Mouse (Mus musculus): Measurements from ENCODE around the gene Zfp385b. TPM values are rescaled to one million over a fixed set of nuclear protein-coding genes. Genes with fewer than 3 reads are reported as not detected.
"Not testable (repeated sequence)": the region's sequence is repeated elsewhere in the genome, so short reads cannot be mapped to it uniquely, and the experiment has no call there.

The Zfp385b gene
- polyA plus RNA-seq, 1 experiment from 2014 or later, result 3.1 TPM

DNA sequence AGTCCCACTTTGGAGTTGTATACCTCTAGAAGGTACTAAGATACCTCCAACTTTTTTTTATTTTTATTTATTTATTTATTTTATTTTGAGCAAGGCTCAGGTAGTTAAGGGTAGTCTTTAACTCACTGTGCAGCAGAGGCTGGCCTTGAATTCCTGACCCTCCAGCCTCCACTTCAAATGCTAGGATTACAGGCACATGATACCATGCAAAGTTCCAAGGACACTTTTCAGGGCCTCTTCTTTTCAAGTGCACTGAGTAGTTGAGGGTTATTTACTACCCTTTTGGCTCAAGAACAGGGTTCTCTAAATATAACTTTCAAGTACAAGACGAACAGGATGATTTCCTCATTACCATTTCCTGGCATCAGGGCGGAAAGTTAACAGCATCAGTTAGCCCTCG is 365.7 kb downstream of the Zfp385b start:
- H3K9me3 ChIP-seq (replicated peaks), result no peaks in the 10 kb centered on the region
- DNase-seq (no peak), ATAC-seq (ENCODE audit: low read depth) (no peak)
- H3K27me3 ChIP-seq, result no peaks in the 10 kb centered on the region
- no peaks in the 10 kb centered on the region for H3K4me1 ChIP-seq (replicated peaks)
- H3K36me3 ChIP-seq, result no peaks in the 10 kb centered on the region
- H3K27ac ChIP-seq, result no peak overlapping the region
- WGBS (ENCODE audit: insufficient replicate concordance), result 16% methylated on average over 3 of the region's 3 CpGs
- no peak overlapping the region for H3K9ac ChIP-seq
- no peak overlapping the region for H3K4me2 ChIP-seq
- H3K4me3 ChIP-seq (replicated peaks), result no peak overlapping the region

DNA sequence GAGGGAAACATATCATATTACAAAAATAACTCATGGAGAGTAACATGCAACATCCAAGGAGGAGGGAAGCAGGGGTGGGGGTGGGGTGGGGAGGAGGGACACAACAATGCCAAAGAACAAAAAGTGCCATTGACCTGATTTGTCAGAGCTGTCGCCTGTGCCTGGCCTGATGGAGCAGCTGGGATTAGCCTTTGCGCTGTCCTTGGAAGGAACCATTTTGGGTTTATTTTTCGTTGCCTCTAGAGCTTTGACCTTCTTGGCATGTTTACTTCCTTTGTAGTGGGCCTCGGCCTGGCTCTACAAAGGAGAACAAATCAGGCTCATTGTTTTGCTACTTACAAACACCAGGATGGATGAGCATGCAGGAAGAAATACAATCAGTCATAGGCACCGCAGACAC is 369.4 kb downstream of the Zfp385b start:
- not testable (repeated sequence) for H3K4me1 ChIP-seq (replicated peaks); DNase-seq; ATAC-seq (ENCODE audit: low read depth); H3K9ac ChIP-seq; H3K4me3 ChIP-seq (replicated peaks); H3K9me3 ChIP-seq (replicated peaks); H3K36me3 ChIP-seq; H3K27me3 ChIP-seq; H3K27ac ChIP-seq; H3K4me2 ChIP-seq
- 67% methylated on average over 5 of the region's 5 CpGs for WGBS (ENCODE audit: insufficient replicate concordance)

DNA sequence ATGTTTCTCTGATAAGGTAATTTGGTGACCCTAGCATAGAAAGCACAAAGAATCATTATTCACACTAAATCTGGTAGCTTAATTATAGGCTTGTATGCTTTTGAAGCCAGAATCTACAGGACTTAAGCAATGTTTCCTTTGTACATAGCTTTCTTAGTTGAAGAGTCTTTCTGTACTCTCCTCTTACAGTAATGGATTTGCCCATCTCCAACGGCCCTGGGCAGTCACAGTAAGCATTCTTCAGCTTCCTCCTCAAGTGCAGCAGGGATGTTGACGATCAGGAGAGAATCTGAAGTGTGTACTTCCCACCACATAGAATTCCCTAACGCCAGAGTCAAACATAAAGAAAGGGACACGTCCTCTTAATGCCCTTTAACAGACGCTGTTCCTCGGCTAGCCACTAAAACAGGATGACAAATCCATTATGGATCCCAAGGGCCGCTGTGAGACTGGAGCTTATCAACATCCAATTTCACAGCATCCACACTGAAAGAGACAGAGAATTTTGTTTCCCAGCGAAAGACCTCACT is 370.4 kb downstream of the Zfp385b start:
- Histone ChIP-seq H3K9ac (no peak overlapping the region), H3K4me2 (no peak overlapping the region), H3K4me1 (replicated peaks) (no peaks in the 10 kb centered on the region), H3K27me3 (no peaks in the 10 kb centered on the region), H3K9me3 (replicated peaks) (no peaks in the 10 kb centered on the region), H3K36me3 (no peaks in the 10 kb centered on the region), H3K4me3 (replicated peaks) (no peak overlapping the region), H3K27ac (no peak overlapping the region)
- ATAC-seq (ENCODE audit: low read depth) (no peak), DNase-seq (no peak)
- 51% methylated on average over 8 of the region's 8 CpGs for WGBS (ENCODE audit: insufficient replicate concordance)

DNA sequence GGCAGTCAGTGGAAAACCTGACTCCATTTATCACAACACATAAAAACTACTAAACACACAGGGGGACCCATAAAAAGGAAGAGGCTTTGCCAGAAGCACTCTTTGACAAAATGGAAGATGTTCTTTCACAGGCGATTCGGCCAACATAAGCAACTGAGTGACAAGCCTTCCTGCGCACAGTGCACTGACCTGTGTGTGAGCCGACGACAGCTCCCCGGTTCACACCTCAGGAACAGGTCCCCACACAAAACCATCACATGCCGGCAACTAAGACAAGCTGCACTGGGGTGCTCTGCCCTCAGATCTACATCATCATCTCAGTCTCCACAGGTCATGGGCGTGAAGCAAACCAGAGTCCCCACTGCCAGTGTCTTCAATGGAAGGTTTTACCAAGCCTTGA is 375.2 kb downstream of the Zfp385b start:
- no peak overlapping the region for H3K9ac ChIP-seq
- no peak overlapping the region for H3K4me3 ChIP-seq (replicated peaks)
- ATAC-seq (ENCODE audit: low read depth) (no peak), DNase-seq (no peak)
- H3K4me1 ChIP-seq (replicated peaks), result no peaks in the 10 kb centered on the region
- no peaks in the 10 kb centered on the region for H3K27me3 ChIP-seq
- no peaks in the 10 kb centered on the region for H3K9me3 ChIP-seq (replicated peaks)
- 85% methylated on average over 8 of the region's 8 CpGs for WGBS (ENCODE audit: insufficient replicate concordance)
- no peaks in the 10 kb centered on the region for H3K36me3 ChIP-seq
- H3K4me2 ChIP-seq, result no peak overlapping the region
- no peak overlapping the region for H3K27ac ChIP-seq

DNA sequence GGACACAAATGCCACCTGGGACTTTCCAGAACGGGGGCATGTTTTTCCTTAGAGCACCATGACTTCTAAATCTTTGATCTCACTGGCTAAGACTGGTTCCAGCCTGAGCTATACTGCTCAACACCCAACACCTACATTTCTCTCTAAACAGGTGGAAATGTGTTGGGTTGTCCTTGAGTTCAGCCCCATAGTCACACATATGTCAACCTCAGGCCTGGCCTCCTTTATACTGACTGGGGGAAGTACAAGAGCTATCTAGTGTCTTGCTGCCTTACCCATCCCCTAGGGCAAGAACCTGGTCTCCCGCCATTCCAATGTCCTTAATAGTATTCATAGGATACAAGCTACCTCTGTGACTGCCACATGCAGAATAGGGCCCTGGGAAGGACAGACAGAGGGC is 378.8 kb downstream of the Zfp385b start:
- Histone ChIP-seq H3K27ac (no peak overlapping the region), H3K4me2 (no peak overlapping the region), H3K36me3 (no peaks in the 10 kb centered on the region), H3K9ac (no peak overlapping the region), H3K4me3 (replicated peaks) (no peak overlapping the region), H3K9me3 (replicated peaks) (no peaks in the 10 kb centered on the region), H3K27me3 (no peaks in the 10 kb centered on the region), H3K4me1 (replicated peaks) (no peaks in the 10 kb centered on the region)
- 61% methylated on average over 2 of the region's 2 CpGs for WGBS (ENCODE audit: insufficient replicate concordance)
- ATAC-seq (ENCODE audit: low read depth) (no peak), DNase-seq (no peak)

DNA sequence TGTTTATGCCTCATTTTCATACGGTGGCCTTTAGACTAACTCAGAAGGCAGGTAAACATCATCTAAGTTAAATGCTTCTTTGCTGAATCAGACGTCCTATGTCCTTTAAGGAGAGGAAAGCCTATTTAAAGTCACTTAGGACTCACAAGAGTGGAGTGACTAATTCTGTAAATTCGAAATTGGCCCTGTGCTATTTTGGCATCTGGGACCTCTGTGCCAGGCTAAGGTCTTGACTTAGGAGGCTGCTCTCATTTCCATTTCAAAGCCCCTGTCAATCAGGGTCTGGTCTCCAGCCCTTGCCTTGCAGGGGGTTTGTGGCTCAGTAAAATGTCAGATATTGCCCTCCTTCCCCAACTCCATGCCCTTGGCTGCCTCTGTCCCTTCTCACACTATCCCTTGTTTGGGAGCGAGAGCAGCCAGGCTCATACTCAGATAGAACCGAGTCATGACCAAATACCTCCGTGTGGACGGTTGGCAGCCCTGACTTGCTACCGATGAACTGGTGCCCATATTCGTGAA is 383.1 kb downstream of the Zfp385b start:
- H3K4me3 ChIP-seq (replicated peaks), result no peak overlapping the region
- ATAC-seq (ENCODE audit: low read depth) (no peak), DNase-seq (no peak)
- H3K9ac ChIP-seq, result no peak overlapping the region
- no peaks in the 10 kb centered on the region for H3K27me3 ChIP-seq
- no peak overlapping the region for H3K27ac ChIP-seq
- H3K4me1 ChIP-seq (replicated peaks), result no peaks in the 10 kb centered on the region
- no peaks in the 10 kb centered on the region for H3K9me3 ChIP-seq (replicated peaks)
- H3K4me2 ChIP-seq, result no peak overlapping the region
- 59% methylated on average over 9 of the region's 9 CpGs for whole genome bisulfite sequencing (ENCODE audit: insufficient replicate concordance)
- no peaks in the 10 kb centered on the region for H3K36me3 ChIP-seq

DNA sequence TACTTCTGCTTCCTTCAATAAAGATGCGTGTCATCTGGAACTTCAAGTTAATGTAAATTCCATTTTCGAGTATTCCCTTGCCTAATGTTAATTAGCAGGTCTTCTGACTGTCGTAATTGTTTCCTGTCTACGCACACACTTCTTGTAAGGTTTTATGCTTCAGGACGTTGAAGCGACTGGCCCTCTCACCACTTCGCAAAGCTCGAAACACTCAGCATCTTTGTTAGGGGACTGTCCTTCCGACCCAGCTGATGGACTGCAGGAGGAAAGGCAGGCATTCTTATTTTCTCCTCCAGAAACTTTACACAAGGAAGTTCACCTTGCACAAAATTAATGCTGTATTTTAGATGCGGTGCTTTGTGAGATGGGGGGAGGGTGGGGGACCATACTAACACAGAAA is 400.0 kb downstream of the Zfp385b start:
- no peak for DNase-seq
- no peaks in the 10 kb centered on the region for H3K27me3 ChIP-seq
- WGBS (ENCODE audit: insufficient replicate concordance), result 62% methylated on average over 10 of the region's 10 CpGs

DNA sequence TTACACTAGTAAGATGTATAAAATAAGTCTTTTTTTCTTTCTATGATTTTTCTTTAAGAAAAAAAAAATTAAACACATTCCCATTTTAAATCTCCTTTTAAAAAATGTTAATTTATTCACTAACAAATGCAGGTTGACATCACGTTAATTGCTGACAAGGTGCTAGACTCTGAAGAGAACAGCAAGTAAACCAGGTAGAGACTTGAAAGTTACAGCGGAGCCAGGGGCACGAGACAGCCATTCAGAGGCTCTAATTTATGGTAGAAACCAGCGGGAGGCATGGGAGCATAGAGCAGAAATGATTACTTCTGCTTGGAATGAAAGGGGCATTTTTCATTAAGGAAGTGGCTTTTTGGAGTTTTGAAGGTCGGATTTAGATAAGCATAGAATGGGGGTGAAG is 401.4 kb downstream of the Zfp385b start:
- no peaks in the 10 kb centered on the region for H3K4me1 ChIP-seq (replicated peaks)
- no peak overlapping the region for H3K9ac ChIP-seq
- no peak overlapping the region for H3K4me2 ChIP-seq
- H3K27ac ChIP-seq, result no peak overlapping the region
- no peak for DNase-seq
- 46% methylated on average over 5 of the region's 5 CpGs for WGBS (ENCODE audit: insufficient replicate concordance)
- no peak overlapping the region for H3K4me3 ChIP-seq (replicated peaks)
- no peaks in the 10 kb centered on the region for H3K36me3 ChIP-seq
- no peaks in the 10 kb centered on the region for H3K27me3 ChIP-seq
- ATAC-seq (ENCODE audit: low read depth), result no peak
- no peaks in the 10 kb centered on the region for H3K9me3 ChIP-seq (replicated peaks)

More for the DNA sequence above, 400.0 kb downstream of the Zfp385b start:
- Histone ChIP-seq H3K4me1 (replicated peaks) (no peaks in the 10 kb centered on the region), H3K9ac (no peak overlapping the region), H3K9me3 (replicated peaks) (no peaks in the 10 kb centered on the region), H3K4me2 (no peak overlapping the region), H3K27ac (no peak overlapping the region), H3K36me3 (no peaks in the 10 kb centered on the region), H3K4me3 (replicated peaks) (no peak overlapping the region)
- ATAC-seq (ENCODE audit: low read depth), result no peak

DNA sequence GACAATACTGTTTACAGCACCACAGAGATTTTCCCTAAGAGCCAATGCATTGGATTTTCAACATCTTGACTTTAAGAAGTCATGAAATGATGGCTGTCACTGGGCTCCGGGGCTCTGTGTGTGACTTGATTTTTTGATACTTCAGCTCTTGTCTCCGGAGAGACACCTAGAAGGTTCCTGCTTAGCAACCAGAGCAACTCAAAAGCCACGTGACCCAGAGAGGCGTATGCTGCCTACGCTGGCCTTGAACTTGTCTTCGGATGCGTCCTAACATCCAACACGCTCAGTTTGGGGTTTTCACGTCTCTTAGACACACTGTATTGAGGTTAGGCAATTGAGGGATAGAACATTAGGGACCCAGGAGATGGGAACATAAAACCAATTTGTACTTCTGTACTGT is 407.3 kb downstream of the Zfp385b start:
- no peaks in the 10 kb centered on the region for H3K9me3 ChIP-seq (replicated peaks)
- no peaks in the 10 kb centered on the region for H3K36me3 ChIP-seq
- no peaks in the 10 kb centered on the region for H3K27me3 ChIP-seq
- WGBS (ENCODE audit: insufficient replicate concordance), result 71% methylated on average over 9 of the region's 9 CpGs
- no peak overlapping the region for H3K4me3 ChIP-seq (replicated peaks)
- ATAC-seq (ENCODE audit: low read depth), result no peak
- H3K4me2 ChIP-seq, result no peak overlapping the region
- no peak overlapping the region for H3K27ac ChIP-seq
- no peaks in the 10 kb centered on the region for H3K4me1 ChIP-seq (replicated peaks)
- DNase-seq, result no peak
- no peak overlapping the region for H3K9ac ChIP-seq

DNA sequence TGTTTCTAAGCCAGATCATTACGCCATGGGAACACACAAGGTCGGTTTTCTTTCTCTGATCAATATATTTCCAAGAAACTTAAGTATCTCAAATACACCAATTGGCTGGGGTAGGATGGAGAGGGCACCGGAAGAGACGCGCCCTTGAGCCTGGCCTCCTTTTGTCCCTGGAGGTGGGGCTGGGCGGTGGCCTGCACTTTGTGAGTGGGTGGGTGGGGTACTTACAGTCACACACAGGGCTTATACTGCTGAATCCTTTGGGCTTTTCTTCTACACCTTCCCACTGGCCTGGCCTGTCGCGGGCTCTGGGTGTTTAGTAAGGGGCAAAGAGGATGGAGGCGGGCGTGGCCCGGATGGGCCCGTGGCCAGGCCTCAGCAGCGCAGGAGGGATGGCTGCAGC is 407.8 kb downstream of the Zfp385b start:
- H3K27me3 ChIP-seq, result no peaks in the 10 kb centered on the region
- H3K4me2 ChIP-seq, result no peak overlapping the region
- no peak overlapping the region for H3K27ac ChIP-seq
- H3K4me1 ChIP-seq (replicated peaks), result no peaks in the 10 kb centered on the region
- no peak overlapping the region for H3K4me3 ChIP-seq (replicated peaks)
- no peaks in the 10 kb centered on the region for H3K36me3 ChIP-seq
- DNase-seq (no peak), ATAC-seq (ENCODE audit: low read depth) (no peak)
- no peaks in the 10 kb centered on the region for H3K9me3 ChIP-seq (replicated peaks)
- no peak overlapping the region for H3K9ac ChIP-seq
- 73% methylated on average over 13 of the region's 13 CpGs for WGBS (ENCODE audit: insufficient replicate concordance)

DNA sequence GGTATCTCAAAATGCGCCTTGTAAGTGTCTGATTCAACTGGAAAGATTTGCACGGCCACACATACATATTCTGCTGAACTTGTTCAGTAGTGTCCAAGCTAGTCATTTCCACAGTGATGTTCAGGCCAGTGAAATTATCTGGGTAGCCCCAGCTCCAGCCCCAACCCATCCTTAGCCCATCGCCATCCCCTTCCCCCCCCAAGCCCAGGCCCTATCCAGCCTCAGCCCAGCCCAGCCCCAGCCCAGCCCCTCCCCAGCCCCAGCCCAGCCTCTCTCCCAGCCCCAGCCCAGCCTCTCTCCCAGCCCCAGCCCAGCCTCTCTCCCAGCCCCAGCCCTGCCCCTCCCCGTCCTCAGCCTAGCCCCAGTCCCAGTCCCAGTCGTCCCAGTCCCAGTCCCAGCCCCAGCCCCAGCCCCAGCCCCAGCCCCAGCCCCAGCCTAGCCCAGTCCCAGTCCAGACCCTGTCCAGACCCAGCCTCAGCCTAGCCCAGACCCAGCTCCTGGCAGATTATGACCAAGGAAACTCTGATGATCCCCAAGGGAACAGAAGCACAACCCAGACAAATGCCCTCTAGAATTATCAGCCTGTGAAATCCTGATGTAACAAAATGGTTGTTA is 409.8 kb downstream of the Zfp385b start:
- H3K36me3 ChIP-seq, result no peaks in the 10 kb centered on the region
- H3K4me3 ChIP-seq (replicated peaks), result no peak overlapping the region
- H3K9me3 ChIP-seq (replicated peaks), result no peaks in the 10 kb centered on the region
- no peak overlapping the region for H3K27ac ChIP-seq
- DNase-seq (no peak), ATAC-seq (ENCODE audit: low read depth) (no peak)
- H3K4me2 ChIP-seq, result no peak overlapping the region
- 39% methylated on average over 5 of the region's 5 CpGs for WGBS (ENCODE audit: insufficient replicate concordance)
- H3K4me1 ChIP-seq (replicated peaks), result no peaks in the 10 kb centered on the region
- H3K9ac ChIP-seq, result no peak overlapping the region
- H3K27me3 ChIP-seq, result no peaks in the 10 kb centered on the region

DNA sequence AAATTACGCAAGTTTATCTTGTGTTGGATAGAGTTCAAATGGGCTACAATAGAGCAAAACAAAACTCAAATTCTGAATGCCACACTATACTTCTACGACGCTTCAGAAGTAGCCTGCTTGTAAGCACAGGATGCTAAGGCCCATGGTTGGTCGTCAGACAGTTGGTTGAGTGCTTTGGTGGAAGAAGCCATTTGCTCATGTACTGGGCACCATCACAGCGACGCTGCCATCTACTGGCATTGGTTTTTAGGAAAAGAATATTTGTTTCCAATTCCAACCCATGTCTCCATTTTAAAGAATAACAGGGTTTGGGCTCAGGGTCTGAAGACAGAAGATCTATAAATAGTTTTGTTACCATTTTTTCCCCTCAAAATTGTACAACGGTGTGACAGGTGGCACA is 410.5 kb downstream of the Zfp385b start:
- Histone ChIP-seq H3K27ac (no peak overlapping the region), H3K4me3 (replicated peaks) (no peak overlapping the region), H3K9ac (no peak overlapping the region), H3K4me1 (replicated peaks) (no peaks in the 10 kb centered on the region), H3K36me3 (no peaks in the 10 kb centered on the region), H3K9me3 (replicated peaks) (no peaks in the 10 kb centered on the region), H3K27me3 (no peaks in the 10 kb centered on the region), H3K4me2 (no peak overlapping the region)
- ATAC-seq (ENCODE audit: low read depth), result no peak
- WGBS (ENCODE audit: insufficient replicate concordance), result 60% methylated on average over 7 of the region's 7 CpGs
- DNase-seq, result no peak
